Mouse (Mus musculus): ENCODE measurements around the gene Ehd3. TPM values are rescaled to one million over a fixed set of nuclear protein-coding genes. Genes with fewer than 3 reads are reported as not detected.

Gene Ehd3
- 100 to 1,000 TPM; 115 to 118 TPM for total RNA-seq (2021)
- long read RNA-seq, experiment 1, transcript Ehd3-201 (6 exons, 3,659 nt): major isoform, 78 of 95 reads
- long read RNA-seq, experiment 1, transcript Ehd3-202 (1 exons, 3,528 nt): minor isoform, 7 of 95 reads
- long read RNA-seq, experiment 1, partial matches to known transcripts: 5 of 95 reads
- long read RNA-seq, experiment 1, other reads (novel, unspliced or antisense): 5 of 95 reads
- long read RNA-seq, experiment 2, transcript Ehd3-202 (1 exons, 3,528 nt): minor isoform, 6 of 99 reads
- long read RNA-seq, experiment 2, transcript Ehd3-201 (6 exons, 3,659 nt): major isoform, 73 of 99 reads
- long read RNA-seq, experiment 2, partial matches to known transcripts: 15 of 99 reads
- long read RNA-seq, experiment 2, other reads (novel, unspliced or antisense): 5 of 99 reads

- DNase-seq (ENCODE audit: low spot score in 2 of 2): no peak
Observed at GRCm38 (mm10) chr17:73803521-73804184, at the start of gene Ehd3. Gene Ehd3 (plus strand): TSS chr17:73804134.

GRCm38 (mm10) chr17:73770964-73771363 is 33.0 kb upstream of the Ehd3 start:
- DNase-seq (ENCODE audit: low spot score in 2 of 2): peak; percentile 4 to 12

GRCm38 (mm10) chr17:73786642-73787311 is 17.2 kb upstream of the Ehd3 start:
- no peak for DNase-seq (ENCODE audit: low spot score in 2 of 2)

- DNase-seq (ENCODE audit: low spot score in 2 of 2): no peak
Observed at GRCm38 (mm10) chr17:73790284-73791020, 13.5 kb upstream of the Ehd3 start.

- no peak for DNase-seq (ENCODE audit: low spot score in 2 of 2)
Observed at GRCm38 (mm10) chr17:73796789-73797188, 7.1 kb upstream of the Ehd3 start.

GRCm38 (mm10) chr17:73797706-73798105 is 6.2 kb upstream of the Ehd3 start:
- no peak for DNase-seq (ENCODE audit: low spot score in 2 of 2)

GRCm38 (mm10) chr17:73804592-73805271 is 798 bp downstream of the Ehd3 start:
- peak; percentile 93 to 97 for DNase-seq (ENCODE audit: low spot score in 2 of 2)

- DNase-seq (ENCODE audit: low spot score in 2 of 2): no peak
Observed at GRCm38 (mm10) chr17:73806331-73806730, 2.4 kb downstream of the Ehd3 start.

GRCm38 (mm10) chr17:73807211-73807610 is 3.3 kb downstream of the Ehd3 start:
- DNase-seq (ENCODE audit: low spot score in 2 of 2): no peak

- DNase-seq (ENCODE audit: low spot score in 2 of 2): peak in 1 of 2 experiments; percentile 79
Observed at GRCm38 (mm10) chr17:73808431-73808830, 4.5 kb downstream of the Ehd3 start.

GRCm38 (mm10) chr17:73810801-73811200 is 6.9 kb downstream of the Ehd3 start:
- DNase-seq (ENCODE audit: low spot score in 2 of 2): no peak

GRCm38 (mm10) chr17:73811566-73811965 is 7.6 kb downstream of the Ehd3 start:
- no peak for DNase-seq (ENCODE audit: low spot score in 2 of 2)

- no peak for DNase-seq (ENCODE audit: low spot score in 2 of 2)
Observed at GRCm38 (mm10) chr17:73813031-73813660, 9.2 kb downstream of the Ehd3 start.

- no peak for DNase-seq (ENCODE audit: low spot score in 2 of 2)
Observed at GRCm38 (mm10) chr17:73814500-73815190, 10.7 kb downstream of the Ehd3 start.

GRCm38 (mm10) chr17:73817697-73818380 is 13.9 kb downstream of the Ehd3 start:
- no peak for DNase-seq (ENCODE audit: low spot score in 2 of 2)

GRCm38 (mm10) chr17:73818936-73819335 is 15.0 kb downstream of the Ehd3 start:
- DNase-seq (ENCODE audit: low spot score in 2 of 2): no peak

GRCm38 (mm10) chr17:73820726-73821125 is 16.8 kb downstream of the Ehd3 start:
- no peak for DNase-seq (ENCODE audit: low spot score in 2 of 2)

GRCm38 (mm10) chr17:73822255-73822654 is 18.3 kb downstream of the Ehd3 start:
- no peak for DNase-seq (ENCODE audit: low spot score in 2 of 2)

Measured in layer of hippocampus, postnatal 14 days (tissue).